Mouse (Mus musculus): ENCODE data around the gene Tdrd12.

GRCm38 (mm10) chr7:35584786-35585190, 47.2 kb upstream of the Tdrd12 start:
- TF ChIP-seq POLR2A (IDR thresholded peaks at IDR 0.05; ENCODE audit: borderline replicate concordance, low read depth, low read length): no peak
- TF ChIP-seq CTCF (IDR thresholded peaks at IDR 0.05; ENCODE audit: low read depth, low read length): no peak

Measured in bone marrow macrophage, adult 2 months (primary cell).